Mouse (Mus musculus) retina, postnatal 7 days (tissue): ENCODE data around the gene Gm12216.

Experiments used
- DNase-seq: peaks from one replicate; pipeline ENCODE4 v3.0.0-alpha.2; 2012; ENCODE audit warnings: low read depth, low spot score

Gene Gm12216

DNA sequence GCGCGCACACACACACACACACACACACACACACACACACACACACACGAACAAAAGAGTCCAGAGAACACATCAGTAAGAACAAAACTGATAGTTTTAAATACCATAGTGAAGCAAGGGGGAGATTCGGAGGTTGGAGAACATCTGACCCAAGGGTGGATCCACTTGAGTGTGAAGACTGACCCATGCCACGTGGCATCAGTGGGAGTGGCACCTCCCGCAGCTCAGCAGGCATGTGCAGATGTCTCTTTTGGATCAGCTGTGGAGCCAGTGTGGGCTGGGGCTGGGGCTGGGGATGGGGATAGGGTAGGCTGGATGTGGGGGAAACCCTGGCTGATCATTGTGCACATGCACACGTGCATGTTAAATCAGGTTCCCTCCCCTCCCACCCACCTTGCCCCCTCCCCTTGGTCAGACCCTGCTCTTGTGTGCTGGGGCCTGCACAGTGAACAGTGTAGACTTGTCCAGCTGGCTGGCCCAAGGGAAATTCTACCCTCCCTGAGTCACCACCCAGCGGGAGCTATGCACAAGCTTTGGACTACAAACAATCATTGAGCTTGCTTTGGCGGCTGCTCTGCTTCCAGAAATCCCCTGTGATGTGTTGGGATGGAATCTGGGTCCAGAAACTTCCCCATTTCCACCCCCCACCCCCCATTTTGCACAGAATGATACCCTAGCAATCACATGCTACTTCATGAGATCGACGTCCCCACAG, 37.7 kb downstream of the Gm12216 start:
- no peak for DNase-seq

DNA sequence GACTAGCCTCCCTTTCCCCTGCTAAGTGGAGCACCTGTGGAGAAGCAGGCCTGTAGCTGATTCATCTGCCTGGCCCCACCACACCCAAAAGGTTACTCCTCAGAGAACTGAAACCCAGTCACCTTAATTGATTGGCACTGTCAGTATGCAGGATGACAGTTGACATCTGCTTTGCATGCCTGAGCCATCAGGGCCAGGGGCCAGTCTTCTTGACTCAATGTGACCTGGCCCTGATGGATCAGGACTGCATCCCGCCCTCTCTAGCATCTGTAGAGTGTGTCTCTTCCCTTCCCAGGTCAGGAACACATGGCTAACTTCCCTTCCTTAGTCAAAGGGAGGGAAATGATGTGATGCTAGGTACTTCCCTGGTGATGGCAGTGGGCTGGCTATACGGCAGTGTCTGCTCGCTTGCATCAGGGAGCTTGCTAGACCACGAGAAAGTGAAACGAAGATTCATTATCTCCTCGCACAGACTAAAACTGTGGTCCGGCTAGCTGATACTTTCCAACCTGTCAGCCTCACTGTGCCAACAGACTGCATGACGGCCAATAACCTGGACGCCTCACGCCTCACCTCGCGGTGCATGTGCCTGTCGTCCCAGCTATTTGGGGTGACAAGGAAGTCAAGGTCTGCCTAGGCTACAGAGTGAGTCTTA, 38.4 kb downstream of the Gm12216 start:
- DNase-seq = no peak

GRCm38 (mm10) chr11:53819511-53819910, 39.5 kb downstream of the Gm12216 start:
- DNase-seq = no peak

- DNase-seq = no peak
Measured at GRCm38 (mm10) chr11:53818794-53819193, 40.3 kb downstream of the Gm12216 start.

DNA sequence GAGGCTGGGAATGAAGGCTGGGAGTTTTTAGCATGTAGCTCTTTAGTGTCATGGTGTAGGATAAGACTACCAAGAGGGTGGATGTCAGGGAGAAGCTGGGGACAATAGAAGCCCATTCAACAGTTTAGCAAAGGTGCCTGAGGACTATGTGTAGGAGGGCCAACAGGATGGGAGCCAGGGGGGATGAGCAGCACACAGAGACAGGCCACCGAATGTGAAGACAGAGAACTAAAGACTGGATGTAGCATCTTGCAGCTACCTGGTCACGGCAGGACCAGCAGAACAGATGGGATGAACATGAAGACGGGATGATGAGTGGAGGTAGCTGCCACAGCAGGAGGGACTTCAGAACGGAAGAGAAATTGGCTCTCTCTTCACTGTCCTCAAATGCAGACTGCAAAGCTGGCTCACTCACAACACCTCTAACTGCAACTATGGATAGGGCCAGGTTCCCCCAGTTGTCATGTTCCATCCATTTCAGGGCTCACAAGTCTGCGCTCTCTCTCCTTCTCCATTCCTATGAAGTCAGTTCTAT, 42.1 kb downstream of the Gm12216 start:
- DNase-seq = no peak

GRCm38 (mm10) chr11:53814810-53815209, 44.2 kb downstream of the Gm12216 start:
- no peak for DNase-seq

- no peak for DNase-seq
Measured at GRCm38 (mm10) chr11:53813001-53813868, 45.8 kb downstream of the Gm12216 start.

- DNase-seq = no peak
Measured at GRCm38 (mm10) chr11:53811312-53811711, 47.7 kb downstream of the Gm12216 start.

GRCm38 (mm10) chr11:53810749-53811148, 48.3 kb downstream of the Gm12216 start:
- no peak for DNase-seq

- DNase-seq = no peak
Measured at GRCm38 (mm10) chr11:53810156-53810555, 48.9 kb downstream of the Gm12216 start.

DNA sequence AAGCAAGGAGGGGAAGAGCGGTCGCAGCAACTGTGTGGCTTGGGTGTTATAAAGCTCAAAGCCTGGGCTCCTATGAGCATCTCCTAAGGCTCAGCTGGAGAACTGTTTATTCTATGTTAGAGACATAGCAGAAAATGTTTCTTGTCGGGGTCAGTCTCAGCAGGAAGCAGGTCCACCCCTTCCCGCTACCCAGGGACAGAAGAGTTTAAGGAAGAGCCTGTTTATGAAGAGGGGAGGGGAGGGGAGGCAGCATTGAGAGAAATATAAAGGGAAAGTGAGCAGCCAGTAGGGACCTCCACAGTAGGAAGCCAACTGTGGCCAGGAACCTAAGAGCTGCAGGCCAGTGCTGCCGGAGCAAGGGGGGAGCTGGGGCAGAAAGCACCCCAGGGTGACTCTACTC, 49.7 kb downstream of the Gm12216 start:
- DNase-seq = no peak

DNA sequence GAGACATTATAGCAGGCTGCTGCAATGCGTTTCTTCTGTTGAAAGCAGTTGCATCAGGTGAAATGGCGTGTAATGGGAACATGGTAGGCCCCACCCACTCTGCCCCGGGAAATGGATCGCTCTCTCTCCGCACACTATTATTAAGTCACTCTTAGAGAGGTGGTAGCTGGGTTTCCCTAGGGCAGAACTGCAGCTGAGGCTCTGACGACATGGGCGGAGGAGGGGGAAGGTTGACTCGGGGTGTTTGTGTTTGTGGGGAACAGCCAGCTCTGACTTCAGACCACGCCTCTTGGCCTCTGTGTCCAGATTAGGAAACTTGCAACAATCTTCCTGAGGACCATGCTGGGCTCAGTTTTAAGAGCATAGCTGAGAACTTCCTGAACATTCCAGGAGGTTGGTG, 53.3 kb downstream of the Gm12216 start:
- DNase-seq = no peak

DNA sequence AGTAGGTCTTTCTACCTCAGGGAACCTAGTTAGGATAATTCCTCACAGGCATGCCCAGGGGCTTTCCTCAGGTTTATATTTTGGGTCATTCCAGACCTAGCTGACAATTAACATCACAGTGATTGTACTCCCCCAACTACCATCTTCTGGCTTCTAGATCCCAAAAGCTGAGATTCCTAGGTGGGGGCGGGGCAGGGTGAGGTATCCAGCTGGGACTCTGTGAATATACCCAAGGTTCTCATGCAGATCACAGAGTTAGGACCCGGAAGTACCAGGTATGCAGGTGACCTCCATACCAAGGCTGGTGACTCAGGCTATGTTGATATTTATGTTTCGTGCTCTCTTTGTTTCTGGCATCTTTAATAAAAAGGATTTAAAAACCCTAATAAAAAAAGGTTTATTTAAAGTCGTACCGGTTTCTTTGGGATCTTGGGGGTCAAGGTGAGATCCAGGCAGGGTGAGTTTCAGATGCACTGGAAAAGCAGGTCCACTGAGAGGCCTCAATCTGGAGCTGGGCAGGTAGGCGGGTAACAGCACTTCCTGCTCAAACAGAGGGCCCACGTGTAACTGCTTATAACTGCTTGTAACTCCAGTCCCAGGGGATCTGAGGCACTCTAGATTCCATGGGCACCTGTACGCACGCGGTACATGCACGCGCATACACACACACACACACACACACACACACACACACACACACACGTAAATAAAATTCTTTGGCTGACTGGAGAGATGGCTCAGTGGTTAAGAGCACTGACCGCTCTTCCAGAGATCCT, 54.3 kb downstream of the Gm12216 start:
- DNase-seq = no peak

- DNase-seq = no peak
Measured at GRCm38 (mm10) chr11:53803494-53803893, 55.6 kb downstream of the Gm12216 start.

- DNase-seq = no peak
Measured at GRCm38 (mm10) chr11:53803093-53803492, 56.0 kb downstream of the Gm12216 start.

GRCm38 (mm10) chr11:53800975-53801374, 58.1 kb downstream of the Gm12216 start:
- DNase-seq = no peak

DNA sequence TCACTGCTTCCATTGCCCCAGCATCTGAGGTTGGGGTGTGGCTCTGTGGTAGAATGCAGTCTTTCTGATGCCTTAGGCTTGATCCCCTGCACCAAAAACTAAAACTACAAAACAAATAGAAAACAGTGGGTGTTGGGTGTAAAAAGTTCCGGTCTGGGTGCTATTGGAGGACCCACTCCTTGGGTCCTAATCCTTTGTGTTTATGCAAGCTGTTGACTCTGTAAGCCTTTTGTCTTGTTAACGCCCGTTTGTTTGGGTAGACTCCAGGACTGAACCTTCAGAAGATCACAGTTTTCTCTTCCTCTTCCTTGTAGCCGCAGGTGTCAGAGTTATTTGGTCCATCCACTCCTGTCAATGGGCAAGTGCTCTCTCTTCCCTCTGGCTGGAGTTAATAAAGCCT, 59.0 kb downstream of the Gm12216 start:
- DNase-seq = no peak

GRCm38 (mm10) chr11:53798041-53798711, 60.9 kb downstream of the Gm12216 start:
- DNase-seq = no peak

DNA sequence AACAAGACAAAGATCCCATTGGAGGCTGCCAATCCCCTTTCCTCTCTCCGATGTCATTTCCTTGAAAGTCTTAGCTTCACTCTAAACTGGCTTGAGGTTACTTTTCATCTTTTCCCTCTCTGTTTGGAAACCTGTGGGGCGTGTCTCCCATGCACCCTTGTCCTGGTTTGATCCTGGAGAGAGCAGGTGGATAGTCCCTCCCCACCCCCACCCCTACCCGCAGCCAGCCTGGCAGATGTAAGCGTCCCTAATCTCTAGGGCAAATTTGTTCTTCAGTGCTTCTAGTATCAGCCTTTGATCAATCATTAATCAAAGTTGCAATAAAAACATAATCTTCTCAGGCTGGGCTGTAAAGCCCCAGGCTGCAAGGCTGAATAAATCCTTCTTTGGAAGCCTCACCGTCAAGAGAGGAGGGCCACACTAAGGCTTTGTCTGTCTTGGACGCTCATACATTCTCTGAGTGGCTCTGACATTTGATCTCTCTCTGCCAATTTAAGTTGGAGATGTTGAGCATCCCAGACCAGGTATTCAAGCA, 61.6 kb downstream of the Gm12216 start:
- DNase-seq = no peak

GRCm38 (mm10) chr11:53796409-53797151, 62.5 kb downstream of the Gm12216 start:
- no peak for DNase-seq
